Mouse (Mus musculus) liver, postnatal 0 days (tissue): ENCODE results near the gene Secisbp2. TPM values are rescaled to one million over a fixed set of nuclear protein-coding genes. Genes with fewer than 3 reads are reported as not detected.

Experiments
- ATAC-seq: fragments of 200-750 bp; cut with Nextera tagmentation; 2 replicates; pipeline ENCODE4 v1.8.0; 2017; ENCODE audit warnings: mild to moderate bottlenecking, moderate library complexity
- DNase-seq: peaks from one replicate; pipeline ENCODE4 v3.0.0-alpha.2; 2016
- H3K27ac ChIP-seq: fragments of 300-500 bp; sonication (generic); 2 replicates; pipeline ENCODE4 v1.5.1; 2014; ENCODE audit warnings: antibody characterized with exemption, moderate library complexity, mild to moderate bottlenecking, low read depth
- H3K27me3 ChIP-seq: fragments of 300-500 bp; sonication (generic); 2 replicates; pipeline ENCODE4 v1.6.1; 2014; ENCODE audit warnings: low read length, control low read depth, mixed read lengths; ENCODE audit not compliant: insufficient read depth
- H3K36me3 ChIP-seq: fragments of 300-500 bp; sonication (generic); replicated peaks from 2 replicates; pipeline ENCODE4 v1.6.1; 2014; ENCODE audit warnings: mild to moderate bottlenecking, control low read depth, low read length, moderate library complexity, mixed read lengths; ENCODE audit not compliant: insufficient read depth
- H3K4me1 ChIP-seq: fragments of 300-500 bp; sonication (generic); 2 replicates; pipeline ENCODE4 v1.6.1; 2014; ENCODE audit warnings: antibody characterized with exemption, mild to moderate bottlenecking, control low read depth; ENCODE audit not compliant: insufficient read depth
- H3K4me2 ChIP-seq: fragments of 300-500 bp; sonication (generic); 2 replicates; pipeline ENCODE4 v1.6.1; 2014; ENCODE audit warnings: low read depth, mild to moderate bottlenecking, low read length, moderate library complexity, mixed read lengths
- H3K4me3 ChIP-seq: fragments of 300-500 bp; sonication (generic); 2 replicates; pipeline ENCODE4 v1.5.1; 2014; ENCODE audit warnings: low read depth, low read length
- H3K9ac ChIP-seq: fragments of 300-500 bp; sonication (generic); replicated peaks from 2 replicates; pipeline ENCODE4 v1.6.1; 2014; ENCODE audit warnings: mild to moderate bottlenecking, moderate library complexity
- H3K9me3 ChIP-seq: fragments of 300-500 bp; sonication (generic); 2 replicates; pipeline ENCODE4 v1.6.1; 2016; ENCODE audit warnings: mild to moderate bottlenecking, control low read depth, low read length, mixed read lengths
- CTCF ChIP-seq: sonication (generic); IDR thresholded peaks from 2 replicates; pipeline ENCODE4 v1.5.1; 2016; ENCODE audit warnings: antibody characterized with exemption, low read depth
- EP300 ChIP-seq: IDR thresholded peaks from 2 replicates; pipeline ENCODE4 v1.6.1; 2016; ENCODE audit warnings: antibody characterized with exemption, low read depth, mild to moderate bottlenecking
- WGBS: fragments of 180-500 bp; shearing (Covaris S2); extraction: QIAGEN DNeasy Blood & Tissue Kit; methylation state at CpG from one replicate; pipeline ENCODE4 v1.1.7; 2014; ENCODE audit not compliant: insufficient replicate concordance; 5-methylcytosine and 5-hydroxymethylcytosine counted together
- polyA plus RNA-seq: library from polyadenylated mRNA; unstranded; fragments of >200 nt; fragmentation: Nextera tagmentation; extraction: Ambion mirVana; gene quantifications from 2 replicates; pipeline ENCODE4 v1.2.1, GENCODE M21; 2015

The Secisbp2 gene
- polyA plus RNA-seq, 1 experiment from 2014 or later: 12.2 TPM

GRCm38 (mm10) chr13:51676641-51677040 is 25.1 kb downstream of the Secisbp2 start:
- H3K36me3 ChIP-seq: peaks cover 88% of the 10 kb centered on the region
- no peaks in the 10 kb centered on the region for H3K9me3 ChIP-seq
- H3K4me1 ChIP-seq: no peaks in the 10 kb centered on the region; the same call in 1 of the 2 replicates
- no peak overlapping the region for H3K27ac ChIP-seq
- no peak overlapping the region for H3K9ac ChIP-seq
- WGBS: 69% methylated on average over 4 of the region's 4 CpGs
- no peak for DNase-seq
- TF ChIP-seq EP300 (no peak), CTCF (no peak)
- no peak overlapping the region for H3K4me3 ChIP-seq
- H3K27me3 ChIP-seq: no peaks in the 10 kb centered on the region
- H3K4me2 ChIP-seq: no peak overlapping the region
- no peak for ATAC-seq

GRCm38 (mm10) chr13:51677041-51677440 is 25.5 kb downstream of the Secisbp2 start:
- H3K27me3 ChIP-seq: no peaks in the 10 kb centered on the region
- DNase-seq (no peak), ATAC-seq (no peak)
- TF ChIP-seq EP300 (no peak), CTCF (no peak)
- H3K27ac ChIP-seq: no peak overlapping the region
- H3K9me3 ChIP-seq: no peaks in the 10 kb centered on the region
- WGBS: 79% methylated on average over 12 of the region's 12 CpGs
- no peak overlapping the region for H3K4me3 ChIP-seq
- no peak overlapping the region for H3K9ac ChIP-seq
- H3K36me3 ChIP-seq: peaks cover 88% of the 10 kb centered on the region
- H3K4me1 ChIP-seq: no peaks in the 10 kb centered on the region; the same call in 1 of the 2 replicates
- no peak overlapping the region for H3K4me2 ChIP-seq

GRCm38 (mm10) chr13:51677630-51678185 is 26.2 kb downstream of the Secisbp2 start:
- H3K4me3 ChIP-seq: no peak overlapping the region
- no peak overlapping the region for H3K27ac ChIP-seq
- H3K4me1 ChIP-seq: no peaks in the 10 kb centered on the region; the same call in 1 of the 2 replicates
- 0 out of 2 replicates have a peak, but pooled peaks have one; percentile 27 for TF ChIP-seq EP300
- TF ChIP-seq CTCF: no peak
- no peak overlapping the region for H3K4me2 ChIP-seq
- DNase-seq (no peak), ATAC-seq (peak; percentile 79)
- H3K9ac ChIP-seq: no peak overlapping the region
- WGBS: 62% methylated on average over 7 of the region's 7 CpGs
- H3K27me3 ChIP-seq: no peaks in the 10 kb centered on the region
- peaks cover 94% of the 10 kb centered on the region for H3K36me3 ChIP-seq
- H3K9me3 ChIP-seq: no peaks in the 10 kb centered on the region

GRCm38 (mm10) chr13:51678687-51679086 is 27.2 kb downstream of the Secisbp2 start:
- ATAC-seq (no peak), DNase-seq (no peak)
- H3K27ac ChIP-seq: no peak overlapping the region
- H3K27me3 ChIP-seq: no peaks in the 10 kb centered on the region
- WGBS: 90% methylated on average over 6 of the region's 6 CpGs
- no peak overlapping the region for H3K4me3 ChIP-seq
- no peaks in the 10 kb centered on the region for H3K9me3 ChIP-seq
- TF ChIP-seq EP300: no peak
- no peak for TF ChIP-seq CTCF
- no peak overlapping the region for H3K4me2 ChIP-seq
- H3K36me3 ChIP-seq: peaks cover 96% of the 10 kb centered on the region
- H3K4me1 ChIP-seq: no peaks in the 10 kb centered on the region; the same call in 1 of the 2 replicates
- H3K9ac ChIP-seq: no peak overlapping the region

- WGBS: 55% methylated on average over 4 of the region's 4 CpGs
- Histone ChIP-seq H3K4me1 (no peaks in the 10 kb centered on the region; the same call in 1 of the 2 replicates), H3K9me3 (no peaks in the 10 kb centered on the region), H3K4me2 (no peak overlapping the region), H3K27me3 (no peaks in the 10 kb centered on the region), H3K9ac (no peak overlapping the region), H3K27ac (no peak overlapping the region), H3K36me3 (peaks cover 94% of the 10 kb centered on the region), H3K4me3 (no peak overlapping the region)
- ATAC-seq (no peak), DNase-seq (no peak)
- TF ChIP-seq CTCF: no peak
- no peak for TF ChIP-seq EP300
Measured at GRCm38 (mm10) chr13:51679332-51679731, 27.8 kb downstream of the Secisbp2 start.

GRCm38 (mm10) chr13:51681076-51681475 is 29.6 kb downstream of the Secisbp2 start:
- TF ChIP-seq EP300: no peak
- TF ChIP-seq CTCF: no peak
- WGBS: 82% methylated on average over 5 of the region's 5 CpGs
- Histone ChIP-seq H3K4me3 (no peak overlapping the region), H3K4me1 (no peaks in the 10 kb centered on the region; the same call in 1 of the 2 replicates), H3K36me3 (peaks cover 90% of the 10 kb centered on the region), H3K27me3 (no peaks in the 10 kb centered on the region), H3K9me3 (no peaks in the 10 kb centered on the region), H3K4me2 (no peak overlapping the region), H3K27ac (no peak overlapping the region), H3K9ac (no peak overlapping the region)
- DNase-seq (no peak), ATAC-seq (no peak)
